Mouse (Mus musculus): ENCODE data around the gene Atp6v0a1. TPM values are rescaled to one million over a fixed set of nuclear protein-coding genes. Genes with fewer than 3 reads are reported as not detected.

The Atp6v0a1 gene
- polyA plus RNA-seq, 1 experiment from 2014 or later = 65.6 TPM

- Histone ChIP-seq H3K4me2 (replicated peaks) (no peak overlapping the region), H3K36me3 (peaks cover 81% of the 10 kb centered on the region), H3K27me3 (no peaks in the 10 kb centered on the region), H3K27ac (replicated peaks) (no peak overlapping the region), H3K9me3 (no peaks in the 10 kb centered on the region), H3K4me3 (no peak overlapping the region), H3K4me1 (no peaks in the 10 kb centered on the region), H3K9ac (replicated peaks) (no peak overlapping the region)
- WGBS = 95% methylated on average over 1 of the region's 1 CpGs
- ATAC-seq (ENCODE audit: low FRiP score, low read depth) = no peak
Observed at GRCm38 (mm10) chr11:101053974-101054373, 44.7 kb downstream of the Atp6v0a1 start.

- Histone ChIP-seq H3K4me1 (no peaks in the 10 kb centered on the region), H3K36me3 (peaks cover 81% of the 10 kb centered on the region), H3K9ac (replicated peaks) (no peak overlapping the region), H3K27me3 (no peaks in the 10 kb centered on the region), H3K4me3 (no peak overlapping the region), H3K9me3 (no peaks in the 10 kb centered on the region), H3K4me2 (replicated peaks) (no peak overlapping the region), H3K27ac (replicated peaks) (no peak overlapping the region)
- 85% methylated on average over 14 of the region's 14 CpGs for WGBS
- no peak for ATAC-seq (ENCODE audit: low FRiP score, low read depth)
Observed at GRCm38 (mm10) chr11:101055418-101055817, 46.2 kb downstream of the Atp6v0a1 start.

DNA sequence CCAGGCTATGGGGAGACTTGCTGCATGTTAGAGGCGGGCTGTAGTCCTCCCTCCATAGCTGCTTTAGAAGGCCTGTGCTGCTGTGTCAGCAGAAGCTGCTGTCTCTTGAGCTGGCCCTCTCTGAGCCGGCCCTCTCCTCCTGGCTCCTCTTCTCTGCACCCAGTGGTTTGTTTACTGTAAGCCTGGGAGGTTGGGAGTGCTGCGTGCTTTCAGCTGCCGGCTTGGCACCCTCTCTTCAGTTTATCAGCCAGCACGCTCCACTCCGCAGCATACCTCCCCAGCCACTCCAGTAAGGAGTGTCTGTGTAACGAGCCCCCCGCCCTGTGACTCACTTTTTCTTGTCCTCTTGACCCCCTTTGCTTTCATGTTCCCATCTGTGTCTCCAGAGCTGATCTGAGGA, 47.6 kb downstream of the Atp6v0a1 start:
- no peak overlapping the region for H3K27ac ChIP-seq (replicated peaks)
- H3K9ac ChIP-seq (replicated peaks) = no peak overlapping the region
- no peak overlapping the region for H3K4me3 ChIP-seq
- peaks cover 81% of the 10 kb centered on the region for H3K36me3 ChIP-seq
- no peaks in the 10 kb centered on the region for H3K4me1 ChIP-seq
- no peaks in the 10 kb centered on the region for H3K27me3 ChIP-seq
- ATAC-seq (ENCODE audit: low FRiP score, low read depth) = no peak
- H3K4me2 ChIP-seq (replicated peaks) = no peak overlapping the region
- WGBS = 64% methylated on average over 8 of the region's 8 CpGs
- no peaks in the 10 kb centered on the region for H3K9me3 ChIP-seq

GRCm38 (mm10) chr11:101057860-101058259, 48.6 kb downstream of the Atp6v0a1 start:
- ATAC-seq (ENCODE audit: low FRiP score, low read depth) = no peak
- no peak overlapping the region for H3K4me2 ChIP-seq (replicated peaks)
- H3K27me3 ChIP-seq = no peaks in the 10 kb centered on the region
- H3K9me3 ChIP-seq = no peaks in the 10 kb centered on the region
- H3K4me3 ChIP-seq = no peak overlapping the region
- no peak overlapping the region for H3K9ac ChIP-seq (replicated peaks)
- H3K36me3 ChIP-seq = peaks cover 82% of the 10 kb centered on the region
- 32% methylated on average over 5 of the region's 5 CpGs for WGBS
- no peak overlapping the region for H3K27ac ChIP-seq (replicated peaks)
- H3K4me1 ChIP-seq = no peaks in the 10 kb centered on the region

DNA sequence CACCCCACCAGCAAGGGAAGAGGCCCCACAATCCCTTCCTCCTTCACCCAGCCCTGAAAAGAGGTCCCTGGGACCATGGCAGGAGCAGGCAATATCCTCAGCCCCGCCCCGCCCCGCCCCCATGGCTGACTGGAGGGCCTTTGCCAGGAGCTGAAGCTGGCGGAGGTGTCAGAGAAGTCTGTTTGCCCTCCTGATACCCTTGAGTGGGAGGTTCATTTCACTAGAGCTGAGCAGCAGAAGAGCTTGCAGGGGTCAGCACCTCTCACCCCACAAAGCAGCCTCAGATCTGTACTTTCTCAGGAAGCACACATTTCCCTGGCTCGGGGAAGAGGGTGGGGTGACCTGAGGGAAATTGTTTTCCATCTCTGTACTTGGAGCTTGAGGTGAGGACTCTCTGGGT, 49.5 kb downstream of the Atp6v0a1 start:
- ATAC-seq (ENCODE audit: low FRiP score, low read depth) = no peak
- WGBS = 86% methylated on average over 5 of the region's 5 CpGs
- no peak overlapping the region for H3K27ac ChIP-seq (replicated peaks)
- H3K4me1 ChIP-seq = no peaks in the 10 kb centered on the region
- H3K36me3 ChIP-seq = peaks cover 82% of the 10 kb centered on the region
- H3K4me3 ChIP-seq = no peak overlapping the region
- H3K9me3 ChIP-seq = no peaks in the 10 kb centered on the region
- H3K4me2 ChIP-seq (replicated peaks) = no peak overlapping the region
- H3K9ac ChIP-seq (replicated peaks) = no peak overlapping the region
- no peaks in the 10 kb centered on the region for H3K27me3 ChIP-seq

- peaks cover 84% of the 10 kb centered on the region for H3K36me3 ChIP-seq
- no peak overlapping the region for H3K4me2 ChIP-seq (replicated peaks)
- no peaks in the 10 kb centered on the region for H3K4me1 ChIP-seq
- 74% methylated on average over 10 of the region's 10 CpGs for WGBS
- no peak for ATAC-seq (ENCODE audit: low FRiP score, low read depth)
- H3K9me3 ChIP-seq = no peaks in the 10 kb centered on the region
- H3K4me3 ChIP-seq = no peak overlapping the region
- no peaks in the 10 kb centered on the region for H3K27me3 ChIP-seq
- H3K27ac ChIP-seq (replicated peaks) = no peak overlapping the region
- H3K9ac ChIP-seq (replicated peaks) = no peak overlapping the region
Observed at GRCm38 (mm10) chr11:101059473-101059872, 50.2 kb downstream of the Atp6v0a1 start.

- H3K4me2 ChIP-seq (replicated peaks) = no peak overlapping the region
- H3K4me3 ChIP-seq = no peak overlapping the region
- H3K27ac ChIP-seq (replicated peaks) = peak overlapping the region; percentile 40; the same call in 1 of the 2 replicates
- no peak for ATAC-seq (ENCODE audit: low FRiP score, low read depth)
- peaks cover 79% of the 10 kb centered on the region for H3K36me3 ChIP-seq
- no peaks in the 10 kb centered on the region for H3K27me3 ChIP-seq
- no peaks in the 10 kb centered on the region for H3K4me1 ChIP-seq
- WGBS = 75% methylated on average over 8 of the region's 8 CpGs
- no peak overlapping the region for H3K9ac ChIP-seq (replicated peaks)
- no peaks in the 10 kb centered on the region for H3K9me3 ChIP-seq
Observed at GRCm38 (mm10) chr11:101060126-101060525, 50.9 kb downstream of the Atp6v0a1 start.

DNA sequence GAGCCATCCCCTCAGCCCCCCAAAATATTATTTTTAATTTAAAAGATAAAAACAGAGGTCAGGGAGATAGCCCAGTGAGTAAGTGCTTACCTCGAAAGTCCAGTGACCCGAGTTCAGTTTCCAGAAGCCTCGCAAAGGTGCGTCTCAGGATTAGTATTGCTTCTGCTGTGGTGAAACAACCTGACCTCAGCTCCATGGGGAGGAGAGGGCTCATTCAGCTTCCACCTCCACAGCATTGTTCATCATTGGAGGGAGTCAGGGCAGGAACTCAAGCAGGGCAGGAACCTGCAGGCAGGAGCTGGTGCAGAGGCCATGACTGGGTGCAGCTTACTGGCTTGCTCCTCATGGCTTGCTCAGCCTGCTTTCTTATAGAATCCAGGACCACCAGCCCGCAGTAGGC, 51.8 kb downstream of the Atp6v0a1 start:
- ATAC-seq (ENCODE audit: low FRiP score, low read depth) = no peak
- Histone ChIP-seq H3K27ac (replicated peaks) (no peak overlapping the region), H3K9me3 (no peaks in the 10 kb centered on the region), H3K4me1 (no peaks in the 10 kb centered on the region), H3K4me3 (no peak overlapping the region), H3K27me3 (no peaks in the 10 kb centered on the region), H3K9ac (replicated peaks) (no peak overlapping the region), H3K36me3 (peaks cover 72% of the 10 kb centered on the region), H3K4me2 (replicated peaks) (no peak overlapping the region)
- 90% methylated on average over 5 of the region's 5 CpGs for WGBS

DNA sequence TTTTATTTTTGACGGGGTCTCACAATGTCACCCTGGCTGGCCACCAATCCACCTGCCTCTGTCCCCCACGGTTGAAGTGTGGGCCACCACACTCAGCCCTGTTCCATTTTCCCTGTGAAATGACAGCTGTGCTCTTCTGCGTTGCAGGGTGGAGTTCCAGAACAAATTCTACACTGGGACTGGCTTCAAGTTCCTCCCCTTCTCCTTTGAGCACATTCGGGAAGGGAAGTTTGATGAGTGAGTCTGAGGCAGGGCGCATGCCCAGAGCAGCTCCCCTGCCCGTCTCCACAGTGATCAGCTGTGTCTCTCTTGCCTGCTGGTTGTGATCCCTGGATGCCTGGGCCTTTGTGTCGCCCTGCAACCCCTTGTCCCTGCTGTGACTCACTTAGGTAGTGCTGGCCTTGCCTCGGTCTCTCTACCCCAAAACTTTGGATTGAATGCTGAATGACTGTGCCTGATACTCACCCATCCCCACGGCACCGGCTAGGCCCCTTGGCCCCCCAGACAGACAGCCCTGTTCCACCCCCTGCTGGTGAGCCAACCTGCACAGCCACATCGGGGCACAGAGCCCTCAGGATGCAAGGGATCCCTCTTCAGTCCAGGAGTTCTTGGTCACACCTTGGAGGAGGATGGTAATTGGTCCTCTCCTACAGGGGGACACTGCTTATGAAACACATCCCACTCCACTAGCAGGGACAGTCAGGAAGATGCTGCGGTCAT, 53.1 kb downstream of the Atp6v0a1 start:
- H3K9ac ChIP-seq (replicated peaks) = no peak overlapping the region
- H3K4me2 ChIP-seq (replicated peaks) = no peak overlapping the region
- H3K4me3 ChIP-seq = no peak overlapping the region
- WGBS = 80% methylated on average over 12 of the region's 12 CpGs
- peaks cover 61% of the 10 kb centered on the region for H3K36me3 ChIP-seq
- H3K27me3 ChIP-seq = no peaks in the 10 kb centered on the region
- H3K9me3 ChIP-seq = no peaks in the 10 kb centered on the region
- ATAC-seq (ENCODE audit: low FRiP score, low read depth) = no peak
- no peak overlapping the region for H3K27ac ChIP-seq (replicated peaks)
- peaks cover 5% of the 10 kb centered on the region; the same call in 1 of the 2 replicates for H3K4me1 ChIP-seq

- Histone ChIP-seq H3K27ac (replicated peaks) (peak overlapping the region; percentile 58), H3K9me3 (no peaks in the 10 kb centered on the region), H3K27me3 (peaks cover 6% of the 10 kb centered on the region), H3K9ac (replicated peaks) (no peak overlapping the region), H3K36me3 (peaks cover 61% of the 10 kb centered on the region), H3K4me3 (no peak overlapping the region), H3K4me1 (peaks cover 5% of the 10 kb centered on the region; the same call in 1 of the 2 replicates), H3K4me2 (replicated peaks) (no peak overlapping the region)
- 79% methylated on average over 14 of the region's 14 CpGs for WGBS
- no peak for ATAC-seq (ENCODE audit: low FRiP score, low read depth)
Observed at GRCm38 (mm10) chr11:101062971-101063675, 53.9 kb downstream of the Atp6v0a1 start.

DNA sequence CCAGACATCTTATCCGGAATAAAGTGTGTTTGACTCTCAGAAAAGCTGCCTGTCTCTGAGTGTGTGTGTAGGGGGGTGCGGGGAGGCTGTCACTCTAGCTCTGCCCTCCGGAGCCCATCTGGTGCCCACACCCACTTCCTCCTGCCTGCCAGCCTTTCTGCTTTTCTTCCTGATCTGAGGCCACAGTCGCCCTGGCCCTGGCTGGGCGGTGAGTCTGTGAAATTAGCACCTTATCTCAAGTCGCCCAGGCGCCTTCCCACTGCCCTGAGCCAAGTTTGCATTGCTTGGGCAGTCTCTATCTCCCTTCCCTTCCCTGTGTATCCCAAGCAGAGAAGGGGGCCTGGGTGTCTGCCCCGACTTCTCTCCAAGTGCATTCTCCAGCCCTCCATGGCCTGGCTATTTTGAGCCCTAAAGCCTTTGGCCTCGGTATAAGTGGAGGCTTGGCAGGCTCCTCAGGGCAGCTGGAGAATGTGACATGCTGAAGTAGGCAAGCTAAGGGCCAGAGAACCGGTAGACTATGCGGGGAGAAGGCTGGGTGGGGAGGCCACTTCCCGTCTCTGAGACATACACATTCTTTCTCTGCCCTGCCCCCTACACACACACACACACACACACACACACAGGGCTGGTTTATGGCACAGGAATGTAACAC, 54.5 kb downstream of the Atp6v0a1 start:
- Histone ChIP-seq H3K4me3 (no peak overlapping the region), H3K36me3 (peaks cover 55% of the 10 kb centered on the region), H3K27ac (replicated peaks) (peak overlapping the region; percentile 58), H3K27me3 (peaks cover 8% of the 10 kb centered on the region), H3K9me3 (no peaks in the 10 kb centered on the region), H3K4me2 (replicated peaks) (no peak overlapping the region), H3K4me1 (peaks cover 5% of the 10 kb centered on the region; the same call in 1 of the 2 replicates), H3K9ac (replicated peaks) (no peak overlapping the region)
- no peak for ATAC-seq (ENCODE audit: low FRiP score, low read depth)
- WGBS = 69% methylated on average over 12 of the region's 12 CpGs

DNA sequence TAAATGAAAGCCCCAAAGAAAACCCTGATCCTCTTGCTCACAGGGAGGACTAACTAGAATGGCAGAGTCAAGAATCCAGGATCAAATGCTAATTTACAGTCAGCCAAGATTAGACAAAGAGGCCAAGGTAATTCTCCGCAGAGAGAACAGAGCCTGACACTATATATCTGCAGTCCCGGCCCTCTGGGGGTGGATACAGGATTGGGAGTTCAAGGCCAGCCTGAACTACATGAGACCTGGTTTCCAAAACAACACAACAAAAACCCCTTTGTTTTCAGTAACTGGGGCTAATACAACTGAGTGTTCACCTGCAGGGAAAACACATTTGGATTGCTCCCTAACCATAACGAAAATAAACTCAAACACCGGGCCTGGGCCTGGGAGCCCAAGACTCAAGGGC, 55.2 kb downstream of the Atp6v0a1 start:
- Histone ChIP-seq H3K9ac (replicated peaks) (no peak overlapping the region), H3K4me1 (peaks cover 7% of the 10 kb centered on the region), H3K27me3 (peaks cover 8% of the 10 kb centered on the region), H3K9me3 (no peaks in the 10 kb centered on the region), H3K27ac (replicated peaks) (0 out of 2 replicates have a peak overlapping the region, but pooled peaks have one; percentile 58), H3K4me2 (replicated peaks) (no peak overlapping the region), H3K36me3 (peaks cover 48% of the 10 kb centered on the region), H3K4me3 (no peak overlapping the region)
- no peak for ATAC-seq (ENCODE audit: low FRiP score, low read depth)
- WGBS = 88% methylated on average over 4 of the region's 4 CpGs

Data from midbrain, embryonic 12.5 days (tissue).